Mouse (Mus musculus) intestine, postnatal 0 days (tissue): ENCODE results near the gene Tnks2. TPM values are rescaled to one million over a fixed set of nuclear protein-coding genes. Genes with fewer than 3 reads are reported as not detected.
A peak's percentile ranks its signal among the peaks of the same experiment; 100 is the strongest.
"Not testable (repeated sequence)": the region's sequence is repeated elsewhere in the genome, so short reads cannot be mapped to it uniquely, and the experiment has no call there.

ENCODE experiments used
- ATAC-seq: fragments of 200-750 bp; cut with Nextera tagmentation; 2 replicates; pipeline ENCODE4 v1.8.0; 2017; ENCODE audit warnings: mild to moderate bottlenecking, moderate TSS enrichment, moderate library complexity
- H3K27ac ChIP-seq: fragments of 300-500 bp; sonication (generic); 2 replicates; pipeline ENCODE4 v1.5.1; 2014; ENCODE audit warnings: mild to moderate bottlenecking, low read depth, low read length, moderate library complexity
- H3K27me3 ChIP-seq: fragments of 300-500 bp; sonication (generic); replicated peaks from 2 replicates; pipeline ENCODE4 v1.6.1; 2014; ENCODE audit warnings: low read length, mixed read lengths; ENCODE audit not compliant: control insufficient read depth, insufficient read depth
- H3K36me3 ChIP-seq: fragments of 300-500 bp; sonication (generic); 2 replicates; pipeline ENCODE4 v1.6.1; 2014; ENCODE audit warnings: mild to moderate bottlenecking, moderate library complexity; ENCODE audit not compliant: control insufficient read depth, insufficient read depth
- H3K4me1 ChIP-seq: fragments of 300-500 bp; sonication (generic); replicated peaks from 2 replicates; pipeline ENCODE4 v1.6.1; 2014; ENCODE audit warnings: antibody characterized with exemption, low read length, mixed read lengths; ENCODE audit not compliant: control insufficient read depth, insufficient read depth
- H3K4me2 ChIP-seq: fragments of 300-500 bp; sonication (generic); replicated peaks from 2 replicates; pipeline ENCODE4 v1.6.1; 2014; ENCODE audit warnings: low read depth, mild to moderate bottlenecking, moderate library complexity
- H3K4me3 ChIP-seq: fragments of 300-500 bp; sonication (generic); 2 replicates; pipeline ENCODE4 v1.5.1; 2014; ENCODE audit warnings: low read depth, low read length
- H3K9ac ChIP-seq: fragments of 300-500 bp; sonication (generic); 2 replicates; pipeline ENCODE4 v1.6.1; 2014; ENCODE audit warnings: mild to moderate bottlenecking, low read depth, low read length
- H3K9me3 ChIP-seq: fragments of 300-500 bp; sonication (generic); 2 replicates; pipeline ENCODE4 v1.6.1; 2016; ENCODE audit warnings: mixed run types; ENCODE audit not compliant: control insufficient read depth
- CTCF ChIP-seq: sonication (generic); IDR thresholded peaks from 2 replicates; pipeline ENCODE4 v1.5.1; 2016; ENCODE audit warnings: low read depth, mild to moderate bottlenecking, control low read depth, antibody characterized with exemption, moderate library complexity
- WGBS: fragments of 180-500 bp; shearing (Covaris S2); extraction: QIAGEN DNeasy Blood & Tissue Kit; methylation state at CpG from one replicate; pipeline ENCODE4 v1.1.7; 2014; 5-methylcytosine and 5-hydroxymethylcytosine counted together
- polyA plus RNA-seq: library from polyadenylated mRNA; unstranded; fragments of >200 nt; fragmentation: Nextera tagmentation; extraction: Ambion mirVana; gene quantifications from 2 replicates; pipeline ENCODE4 v1.2.1, GENCODE M21; 2015

The Tnks2 gene
- polyA plus RNA-seq, 1 experiment from 2014 or later, result 19.2 TPM

GRCm38 (mm10) chr19:36867416-36867815, 33.4 kb downstream of the Tnks2 start:
- Histone ChIP-seq H3K36me3 (peaks cover 67% of the 10 kb centered on the region), H3K27me3 (no peaks in the 10 kb centered on the region), H3K4me3 (no peak overlapping the region), H3K9ac (no peak overlapping the region), H3K9me3 (no peaks in the 10 kb centered on the region), H3K4me2 (no peak overlapping the region), H3K4me1 (no peaks in the 10 kb centered on the region), H3K27ac (no peak overlapping the region)
- ATAC-seq, result no peak
- TF ChIP-seq CTCF, result no peak
- WGBS, result 89% methylated on average over 8 of the region's 8 CpGs

- peak; percentile 47 for TF ChIP-seq CTCF
- not testable (repeated sequence) for H3K4me1 ChIP-seq, H3K27ac ChIP-seq, H3K4me2 ChIP-seq, H3K9me3 ChIP-seq, ATAC-seq, H3K9ac ChIP-seq, H3K27me3 ChIP-seq, H3K4me3 ChIP-seq
- WGBS, result 76% methylated on average over 3 of the region's 3 CpGs
- H3K36me3 ChIP-seq, result peaks cover 68% of the 10 kb centered on the region
Measured at GRCm38 (mm10) chr19:36868675-36869074, 34.6 kb downstream of the Tnks2 start.

GRCm38 (mm10) chr19:36874651-36875050, 40.6 kb downstream of the Tnks2 start:
- Histone ChIP-seq H3K9ac (no peak overlapping the region), H3K9me3 (no peaks in the 10 kb centered on the region), H3K27me3 (no peaks in the 10 kb centered on the region), H3K4me1 (no peaks in the 10 kb centered on the region), H3K4me2 (no peak overlapping the region), H3K27ac (no peak overlapping the region), H3K4me3 (no peak overlapping the region), H3K36me3 (peaks cover 66% of the 10 kb centered on the region)
- 72% methylated on average over 2 of the region's 2 CpGs for WGBS
- ATAC-seq, result no peak
- no peak for TF ChIP-seq CTCF

GRCm38 (mm10) chr19:36877329-36877728, 43.3 kb downstream of the Tnks2 start:
- H3K27me3 ChIP-seq, result no peaks in the 10 kb centered on the region
- H3K27ac ChIP-seq, result no peak overlapping the region
- H3K9ac ChIP-seq, result no peak overlapping the region
- peaks cover 74% of the 10 kb centered on the region for H3K36me3 ChIP-seq
- no peaks in the 10 kb centered on the region for H3K9me3 ChIP-seq
- no peak for TF ChIP-seq CTCF
- H3K4me1 ChIP-seq, result no peaks in the 10 kb centered on the region
- no peak for ATAC-seq
- H3K4me2 ChIP-seq, result no peak overlapping the region
- no peak overlapping the region for H3K4me3 ChIP-seq

- WGBS, result 83% methylated on average over 11 of the region's 11 CpGs
- ATAC-seq, result no peak
- Histone ChIP-seq H3K27me3 (no peaks in the 10 kb centered on the region), H3K4me1 (no peaks in the 10 kb centered on the region), H3K4me2 (no peak overlapping the region), H3K9me3 (no peaks in the 10 kb centered on the region), H3K36me3 (peaks cover 76% of the 10 kb centered on the region), H3K4me3 (no peak overlapping the region), H3K9ac (no peak overlapping the region), H3K27ac (no peak overlapping the region)
- TF ChIP-seq CTCF, result no peak
Measured at GRCm38 (mm10) chr19:36878743-36879495, 44.9 kb downstream of the Tnks2 start.

- Histone ChIP-seq H3K4me1 (no peaks in the 10 kb centered on the region), H3K9me3 (no peaks in the 10 kb centered on the region), H3K36me3 (peaks cover 85% of the 10 kb centered on the region), H3K9ac (no peak overlapping the region), H3K4me2 (no peak overlapping the region), H3K27me3 (no peaks in the 10 kb centered on the region), H3K27ac (no peak overlapping the region), H3K4me3 (no peak overlapping the region)
- 81% methylated on average over 6 of the region's 6 CpGs for WGBS
- no peak for ATAC-seq
- TF ChIP-seq CTCF, result peak; percentile 57
Measured at GRCm38 (mm10) chr19:36883119-36883518, 49.1 kb downstream of the Tnks2 start.
